Mouse (Mus musculus): ENCODE results near the gene Gm6760.

Gene Gm6760

GRCm38 (mm10) chrX:64152098-64152497, at the start of gene Gm6760:
TSS of gene Gm6760 (minus strand) at chrX:64152198.
- no peak for DNase-seq (ENCODE audit: low spot score)

GRCm38 (mm10) chrX:64181246-64181645, 29.2 kb upstream of the Gm6760 start:
- no peak for DNase-seq (ENCODE audit: low spot score)

DNA sequence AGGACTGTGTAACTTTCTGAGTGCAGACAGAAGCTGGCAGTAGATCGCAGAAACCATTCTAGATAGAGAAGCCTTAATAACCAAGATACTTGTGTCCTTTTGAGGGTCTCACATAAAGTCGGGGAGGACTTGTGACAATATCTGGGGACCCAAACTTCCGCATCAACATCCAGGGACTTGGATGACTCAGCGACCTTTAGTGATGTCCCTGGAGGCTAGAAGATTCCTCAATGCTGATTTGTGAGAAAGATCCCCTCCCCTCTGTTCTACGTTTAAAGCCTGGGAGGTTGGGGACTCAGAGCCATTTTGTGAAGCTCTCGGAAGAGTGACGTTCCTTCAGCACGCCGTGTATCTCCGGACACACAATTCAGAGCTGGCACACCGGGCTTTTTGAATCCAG, 21.2 kb upstream of the Gm6760 start, which contains the start of gene 3830417A13Rik:
Gene 3830417A13Rik, plus strand, starts transcription at position 301 of the 400 bp plus-strand sequence.
- no peak for DNase-seq (ENCODE audit: low spot score)

Measured in embryo, embryonic 10 days (tissue).